Mouse (Mus musculus) heart, postnatal 10 days (tissue): ENCODE measurements at regions not wholly inside any gene's neighbourhood (a gene's known extent, or its start where the extent isn't known, plus 50 kb on each side); places are given as distances from the start of the nearest gene placed in this dataset.
A peak's percentile ranks its signal among the peaks of the same experiment; 100 is the strongest.

ENCODE experiments used
- DNase-seq, 2 experiments: peaks; one replicate each; pipeline ENCODE4 v3.0.0; 2021
- intact Hi-C: fragments of 180-260 bp; cut with DNase I; formaldehyde crosslinking; loops from one replicate; pipeline ENCODE4 v1.15.1; 2025

DNA sequence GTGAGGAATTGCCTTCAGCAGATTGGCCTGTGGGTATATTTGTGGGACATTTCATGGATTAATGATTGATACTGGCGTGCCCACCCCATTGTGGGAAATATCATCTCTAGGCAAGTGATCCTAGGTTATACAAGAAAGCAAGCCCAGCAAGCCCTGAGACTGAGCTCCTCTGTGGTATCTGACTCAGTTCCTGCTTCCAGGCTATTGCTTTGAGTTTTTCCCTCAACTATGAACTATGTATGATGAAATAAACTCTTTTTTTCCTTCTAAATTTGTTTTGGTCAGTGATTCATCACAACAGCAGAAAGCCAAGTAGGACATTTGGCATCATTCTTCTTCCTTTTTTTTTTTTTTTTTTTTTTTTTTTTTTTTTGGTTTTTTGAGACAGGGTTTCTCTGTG lies 119.8 kb downstream of the Tbr1 start:
- no peak for DNase-seq
- intact Hi-C loops, result no loop called here

DNA sequence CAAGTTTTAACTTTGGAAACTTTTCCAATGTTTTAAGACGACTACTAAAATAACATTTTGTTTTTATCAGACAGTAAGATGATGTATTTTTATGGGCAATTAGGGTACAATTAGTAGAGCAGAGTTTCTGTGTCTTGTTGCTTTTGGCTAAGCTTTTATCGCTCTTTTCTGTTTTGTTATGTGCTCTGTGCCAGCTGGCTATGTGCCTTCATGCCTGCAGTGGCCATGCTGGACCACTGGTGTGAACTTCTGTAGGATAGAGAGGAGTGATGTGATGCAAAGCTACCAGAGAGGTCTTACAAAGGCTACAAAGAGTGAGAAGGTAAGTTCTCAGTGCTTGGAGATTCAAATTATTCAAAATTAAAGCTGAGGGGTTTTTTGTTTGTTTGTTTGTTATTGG lies 108.0 kb upstream of the Slc4a10 start:
- intact Hi-C loops, result no loop called here
- peak; percentile 0 to 9 for DNase-seq

DNA sequence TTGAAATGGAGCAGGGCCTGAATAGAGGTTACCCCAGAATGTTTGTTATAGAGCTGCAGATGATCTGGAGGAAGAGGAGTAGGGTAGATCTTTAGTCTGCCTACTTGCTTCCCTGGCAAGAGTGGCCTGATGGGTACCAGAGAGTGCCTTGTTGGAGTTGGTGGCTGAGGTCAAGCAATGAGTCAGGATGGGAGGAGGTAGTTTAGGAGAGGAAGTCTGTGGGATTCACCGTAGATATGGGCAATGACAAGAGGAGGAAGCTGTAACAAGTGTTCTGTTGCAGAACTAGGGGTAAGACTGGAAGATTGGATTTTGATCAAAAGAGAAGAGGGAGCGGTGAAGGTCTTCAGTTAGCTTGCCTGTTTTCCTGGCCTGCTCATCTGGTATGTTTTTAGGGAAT lies 80.3 kb upstream of the Slc4a10 start:
- intact Hi-C loops, result loop anchor here (5.0 kb wide), 1 partner anchor 149 kb away; no protein-coding TSS in a partner anchor
- no peak for DNase-seq

DNA sequence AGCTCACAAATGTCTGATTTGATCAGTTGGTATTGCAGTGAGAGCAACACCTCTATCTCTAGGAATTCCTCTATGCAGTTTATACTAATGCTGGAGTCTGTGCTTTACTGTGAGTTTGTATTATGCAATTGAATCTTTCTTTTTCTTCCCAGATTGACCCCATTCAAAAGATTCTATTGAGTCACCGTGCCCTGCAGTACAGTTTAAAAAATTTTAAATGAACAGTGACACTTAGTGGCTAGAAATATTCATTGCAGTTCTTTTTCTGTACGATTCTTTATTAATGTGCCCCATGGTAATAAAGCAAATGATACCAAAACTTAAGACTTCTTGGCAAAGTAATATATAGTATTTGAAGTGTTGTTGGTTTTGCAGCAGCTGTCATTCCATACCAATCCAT lies 78.5 kb upstream of the Slc4a10 start:
- intact Hi-C loops, result loop anchor here (1.0 to 5.0 kb wide), 3 partner anchors 150 to 324 kb away; no protein-coding TSS in a partner anchor

DNA sequence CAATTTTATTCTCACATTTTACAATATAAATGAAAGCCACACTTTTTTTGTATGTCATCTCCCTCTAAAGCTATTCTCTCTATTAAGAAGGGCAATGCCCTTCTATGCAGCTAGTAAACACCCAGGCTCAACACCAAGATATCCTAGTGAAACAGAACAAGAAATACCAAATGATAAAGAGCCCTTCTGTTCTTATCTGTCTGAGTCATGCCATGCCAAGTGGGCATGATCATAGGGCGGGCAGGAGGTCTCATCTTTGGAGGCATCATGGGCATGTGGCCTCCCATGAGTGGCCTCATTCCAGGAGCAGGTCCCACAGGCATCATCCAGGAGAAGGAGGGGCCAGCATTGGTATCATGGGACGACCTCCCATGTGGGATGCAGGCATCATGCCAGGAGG lies 76.2 kb upstream of the Slc4a10 start:
- intact Hi-C loops, result no loop called here
- no peak for DNase-seq

More for the DNA sequence above, 78.5 kb upstream of the Slc4a10 start:
- DNase-seq, result no peak

DNA sequence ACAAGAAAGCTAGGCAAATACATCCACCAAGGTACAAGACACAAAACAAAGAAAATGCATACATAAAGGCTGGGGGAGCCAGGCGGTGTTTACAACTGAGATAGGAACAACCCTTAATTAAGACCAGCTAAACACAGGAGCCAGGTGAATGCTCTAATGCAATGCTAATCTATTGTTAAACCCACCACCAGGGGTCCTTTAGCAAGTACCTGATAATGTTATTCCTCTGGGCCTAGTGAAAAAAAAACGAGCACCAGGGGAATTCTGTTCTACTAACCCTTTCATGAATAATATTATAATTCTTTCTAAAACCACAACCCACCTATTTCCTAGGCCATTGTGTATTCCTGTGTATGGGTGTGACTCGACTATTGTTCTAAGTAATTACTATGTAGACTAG lies 61.5 kb upstream of the Slc4a10 start:
- no peak for DNase-seq
- intact Hi-C loops, result loop anchor here (5.0 kb wide), 2 partner anchors 473 to 643 kb away; no protein-coding TSS in a partner anchor

DNA sequence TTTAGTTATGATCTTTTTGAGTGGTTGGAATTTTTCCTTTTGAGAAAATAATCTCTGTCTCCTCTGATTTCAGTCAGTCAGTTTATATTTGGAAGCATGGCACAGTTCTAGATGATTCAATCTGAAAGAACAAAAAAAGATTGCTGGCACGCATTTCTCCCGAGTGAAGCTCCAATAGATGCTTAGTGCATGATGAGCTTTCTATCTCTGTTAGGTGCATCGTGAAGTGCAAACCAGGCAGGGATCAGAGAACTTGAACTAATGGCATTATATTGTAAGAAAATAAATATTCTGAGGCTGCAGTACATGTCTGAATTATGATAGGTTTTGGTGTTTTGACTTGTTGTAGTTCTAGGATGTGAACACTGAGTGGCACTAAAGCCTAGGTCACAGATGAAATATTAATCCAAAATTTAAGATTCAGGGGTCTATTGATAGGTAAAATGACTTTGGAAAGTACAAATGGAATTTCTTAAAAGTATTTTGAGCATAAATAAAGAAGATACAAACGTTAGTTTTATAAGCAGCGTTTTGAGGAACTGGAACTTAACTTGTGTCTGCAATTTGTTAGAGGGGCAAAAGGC lies 59.2 kb upstream of the Slc4a10 start:
- intact Hi-C loops, result loop anchor here (2.0 to 5.0 kb wide), 3 partner anchors 300 to 640 kb away; no protein-coding TSS in a partner anchor
- DNase-seq, result no peak
